Mouse (Mus musculus) frontal cortex, adult 2 months (tissue): ENCODE measurements around the gene Tfb2m. TPM values are rescaled to one million over a fixed set of nuclear protein-coding genes. Genes with fewer than 3 reads are reported as not detected.

Experiments used
- DNase-seq, 2 experiments: peaks; one replicate each; pipeline ENCODE4 v3.0.0; 2022; ENCODE audit warnings: low spot score in 1 of 2; ENCODE audit errors: extremely low spot score in 1 of 2
- polyA plus RNA-seq: library from polyadenylated mRNA; depleted of rRNA; stranded (reverse); fragments of >200 nt; gene quantifications from 2 replicates; pipeline ENCODE4 v1.2.3, GENCODE M21; 2012

Gene Tfb2m
- polyA plus RNA-seq, 1 experiment, result 22.2 TPM

- no peak for DNase-seq
These were observed 14.9 kb upstream of the Tfb2m start for GRCm38 (mm10) chr1:179560845-179561430.

- no peak for DNase-seq
These were observed 13.6 kb upstream of the Tfb2m start for GRCm38 (mm10) chr1:179559446-179560194.

- DNase-seq, result no peak
These were observed 10.9 kb upstream of the Tfb2m start for GRCm38 (mm10) chr1:179556921-179557320.

- DNase-seq, result no peak
These were observed 7.9 kb upstream of the Tfb2m start for GRCm38 (mm10) chr1:179553949-179554347.

- DNase-seq, result no peak
These were observed 7.3 kb upstream of the Tfb2m start for GRCm38 (mm10) chr1:179553197-179553948.

- no peak for DNase-seq
These were observed 6.7 kb upstream of the Tfb2m start for GRCm38 (mm10) chr1:179552751-179553150.

GRCm38 (mm10) chr1:179551921-179552320, 5.9 kb upstream of the Tfb2m start:
- DNase-seq, result no peak

GRCm38 (mm10) chr1:179551336-179551735, 5.3 kb upstream of the Tfb2m start:
- no peak for DNase-seq

- no peak for DNase-seq
These were observed 3.1 kb upstream of the Tfb2m start for GRCm38 (mm10) chr1:179548996-179549752.

- DNase-seq, result no peak
These were observed 2.2 kb upstream of the Tfb2m start for GRCm38 (mm10) chr1:179548220-179548619.

- DNase-seq, result peak in 1 of 2 experiments; percentile 29
These were observed 1.1 kb upstream of the Tfb2m start for GRCm38 (mm10) chr1:179547176-179547575.

- DNase-seq, result peak; percentile 14 to 59
These were observed 467 bp upstream of the Tfb2m start for GRCm38 (mm10) chr1:179546551-179546917.

GRCm38 (mm10) chr1:179541502-179541901, 4.6 kb downstream of the Tfb2m start:
- peak in 1 of 2 experiments; percentile 20 for DNase-seq

GRCm38 (mm10) chr1:179539887-179540286, 6.2 kb downstream of the Tfb2m start:
- no peak for DNase-seq

GRCm38 (mm10) chr1:179539054-179539453, 7.0 kb downstream of the Tfb2m start:
- no peak for DNase-seq

- no peak for DNase-seq
These were observed 26.2 kb downstream of the Tfb2m start for GRCm38 (mm10) chr1:179519901-179520300.

- peak; percentile 59 to 91 for DNase-seq
These were observed 28.2 kb downstream of the Tfb2m start, which contains the start of gene Smyd3 for GRCm38 (mm10) chr1:179517713-179518465. TSS of gene Smyd3 (minus strand) at chr1:179518041.

- peak in 1 of 2 experiments; percentile 20 for DNase-seq
These were observed 28.9 kb downstream of the Tfb2m start for GRCm38 (mm10) chr1:179516941-179517712.

GRCm38 (mm10) chr1:179511895-179512294, 34.2 kb downstream of the Tfb2m start:
- DNase-seq, result peak; percentile 44 to 66
